Mouse (Mus musculus) urinary bladder, adult 18-20 months (tissue): Measurements from ENCODE around the gene Usp50.

Source experiments
- DNase-seq, 2 experiments: peaks; one replicate each; pipeline ENCODE4 v3.0.0; 2022; ENCODE audit warnings: low spot score in 2 of 2, mixed read lengths in 2 of 2

Gene Usp50

GRCm38 (mm10) chr2:126783370-126783769 lies at the start of gene Usp50:
TSS of gene Usp50 (minus strand) at chr2:126783470.
- DNase-seq, result no peak

- DNase-seq, result no peak
Measured at GRCm38 (mm10) chr2:126817414-126817813, 34.1 kb upstream of the Usp50 start.

GRCm38 (mm10) chr2:126816644-126817347 lies 33.5 kb upstream of the Usp50 start:
- DNase-seq, result no peak

- no peak for DNase-seq
Measured at GRCm38 (mm10) chr2:126815822-126816221, 32.6 kb upstream of the Usp50 start.

- DNase-seq, result no peak
Measured at GRCm38 (mm10) chr2:126801980-126802379, 18.7 kb upstream of the Usp50 start.

- DNase-seq, result no peak
Measured at GRCm38 (mm10) chr2:126798455-126798854, 15.2 kb upstream of the Usp50 start.

GRCm38 (mm10) chr2:126795708-126796107 lies 12.4 kb upstream of the Usp50 start:
- DNase-seq, result no peak

- DNase-seq, result no peak
Measured at GRCm38 (mm10) chr2:126792611-126793010, 9.3 kb upstream of the Usp50 start.

GRCm38 (mm10) chr2:126787721-126788342 lies 4.6 kb upstream of the Usp50 start:
- DNase-seq, result no peak

- DNase-seq, result peak in 1 of 2 experiments; percentile 14
Measured at GRCm38 (mm10) chr2:126782433-126782832, 837 bp downstream of the Usp50 start.

- DNase-seq, result no peak
Measured at GRCm38 (mm10) chr2:126781478-126781877, 1.8 kb downstream of the Usp50 start.

- no peak for DNase-seq
Measured at GRCm38 (mm10) chr2:126780286-126780685, 3.0 kb downstream of the Usp50 start.

GRCm38 (mm10) chr2:126778806-126779205 lies 4.5 kb downstream of the Usp50 start:
- no peak for DNase-seq

- DNase-seq, result no peak
Measured at GRCm38 (mm10) chr2:126776416-126776815, 6.9 kb downstream of the Usp50 start.

- no peak for DNase-seq
Measured at GRCm38 (mm10) chr2:126775951-126776350, 7.3 kb downstream of the Usp50 start.

- DNase-seq, result no peak
Measured at GRCm38 (mm10) chr2:126772217-126772616, 11.1 kb downstream of the Usp50 start.

- DNase-seq, result no peak
Measured at GRCm38 (mm10) chr2:126769431-126770181, 13.7 kb downstream of the Usp50 start.

- DNase-seq, result no peak
Measured at GRCm38 (mm10) chr2:126768194-126768593, 15.1 kb downstream of the Usp50 start.

GRCm38 (mm10) chr2:126767599-126767998 lies 15.7 kb downstream of the Usp50 start:
- no peak for DNase-seq

- DNase-seq, result no peak
Measured at GRCm38 (mm10) chr2:126765867-126766582, 17.2 kb downstream of the Usp50 start.

GRCm38 (mm10) chr2:126759351-126759750 lies 23.9 kb downstream of the Usp50 start:
- no peak for DNase-seq

GRCm38 (mm10) chr2:126755664-126756063 lies 27.6 kb downstream of the Usp50 start:
- no peak for DNase-seq
